Mouse (Mus musculus): ENCODE measurements around the gene Rpp25. TPM values are rescaled to one million over a fixed set of nuclear protein-coding genes. Genes with fewer than 3 reads are reported as not detected.
A peak's percentile ranks its signal among the peaks of the same experiment; 100 is the strongest.

Gene Rpp25
- total RNA-seq, 2 experiments from 2014 or later, result not detected

DNA sequence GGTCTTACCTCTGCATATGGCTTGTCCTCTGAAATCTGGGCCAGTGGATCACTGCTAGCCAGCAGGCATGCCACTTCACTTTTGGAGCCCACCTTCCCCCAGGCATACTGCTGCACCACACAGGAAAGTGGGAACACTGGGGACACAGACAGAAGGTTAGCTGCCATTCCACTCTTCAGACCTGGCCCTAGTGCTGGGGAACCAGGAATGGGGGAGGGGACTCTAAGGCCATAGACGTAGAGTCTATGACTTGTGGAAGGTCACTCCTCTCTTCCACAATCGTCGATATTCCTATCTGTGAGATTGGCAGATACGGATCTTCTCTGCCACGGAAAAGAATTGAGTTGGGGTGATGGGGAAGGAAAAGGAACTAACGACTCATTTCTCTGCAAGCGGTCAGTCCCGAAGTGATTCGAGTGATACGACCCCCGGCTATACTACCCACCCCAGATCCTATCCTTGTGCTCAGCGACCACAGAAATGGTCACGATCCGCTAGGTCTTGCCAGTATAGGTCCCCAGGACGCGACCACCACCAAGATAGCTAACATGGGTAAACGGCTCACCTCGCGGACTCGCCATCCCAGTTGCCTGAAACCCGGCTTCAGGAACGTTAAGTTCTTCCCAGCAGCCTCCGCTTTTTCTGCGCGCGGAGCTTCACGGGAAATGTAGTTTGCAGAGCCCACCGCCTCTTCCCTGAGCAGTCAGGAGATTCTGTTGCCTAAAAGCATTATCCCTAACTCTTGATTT is 48.5 kb downstream of the Rpp25 start, which contains the start of gene Mpi:
Gene Mpi (minus strand): TSS at position 625 of the 749 bp plus-strand sequence.
- intact Hi-C loops (cut with DNase I), result no loop called here
- peak in 1 of 2 experiments; percentile 49 for DNase-seq

- DNase-seq, result no peak
- intact Hi-C loops (cut with DNase I), result no loop called here
Measured at GRCm38 (mm10) chr9:57553119-57553518, 49.3 kb downstream of the Rpp25 start.

DNA sequence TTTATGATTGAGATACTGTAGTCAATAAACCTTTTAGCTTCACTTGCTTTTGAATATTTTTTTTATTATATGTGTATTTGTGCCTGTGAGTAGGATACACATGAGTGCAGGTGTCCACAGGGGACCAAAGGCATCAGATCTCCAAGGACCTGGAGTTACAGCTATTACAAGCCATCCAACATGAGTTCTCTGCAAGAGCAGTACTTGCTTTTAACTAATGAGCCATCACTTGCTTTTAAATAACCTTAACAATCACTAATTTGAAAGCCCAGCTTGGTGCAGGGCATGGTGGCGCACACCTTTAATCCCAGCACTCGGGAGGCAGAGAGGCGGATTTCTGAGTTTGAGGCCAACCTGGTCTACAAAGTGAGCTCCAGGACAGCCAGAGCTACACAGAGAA is 50.9 kb downstream of the Rpp25 start:
- intact Hi-C loops (cut with DNase I), result no loop called here

More for the DNA sequence above, 50.9 kb downstream of the Rpp25 start:
- no peak for DNase-seq

Other genes with a start within 250 kb of the Rpp25 start
- 1 to 10 TPM; 3.8 to 4.2 TPM for gene 1700017B05Rik, start 241.4 kb upstream of the Rpp25 start, total RNA-seq (2021)
- gene Ppcdc, start 63.9 kb upstream of the Rpp25 start, total RNA-seq (2021), result 1 to 10 TPM; 7.1 to 7.7 TPM
- gene Scamp5, start 36.0 kb upstream of the Rpp25 start, total RNA-seq (2021), result under 1 TPM; 0.66 to 0.74 TPM
- gene Cox5a, start 17.2 kb downstream of the Rpp25 start, total RNA-seq (2021), result 1,000 to 10,000 TPM; 1,357 to 1,404 TPM
- gene Fam219b, start 33.5 kb downstream of the Rpp25 start, total RNA-seq (2021), result 1 to 10 TPM; 4.0 to 5.5 TPM
- 10 to 100 TPM; 80.9 to 83.7 TPM for gene Mpi, start 48.7 kb downstream of the Rpp25 start, total RNA-seq (2021)
- 10 to 100 TPM; 33.8 to 37.3 TPM for gene Scamp2, start 56.9 kb downstream of the Rpp25 start, total RNA-seq (2021)
- 1 to 10 TPM; 4.3 to 6.0 TPM for gene Ulk3, start 85.4 kb downstream of the Rpp25 start, total RNA-seq (2021)
- gene Cplx3, start 102.3 kb downstream of the Rpp25 start, total RNA-seq (2021), result not detected
- not detected for gene Lman1l, start 116.7 kb downstream of the Rpp25 start, total RNA-seq (2021)
- 1 to 10 TPM; 8.5 to 9.5 TPM for gene Csk, start 149.6 kb downstream of the Rpp25 start, total RNA-seq (2021)
- gene Cyp1a2, start 179.7 kb downstream of the Rpp25 start, total RNA-seq (2021), result not detected
- gene Cyp1a1, start 183.9 kb downstream of the Rpp25 start, total RNA-seq (2021), result under 1 TPM; 0.26 to 0.57 TPM
- gene Edc3, start 204.5 kb downstream of the Rpp25 start, total RNA-seq (2021), result 1 to 10 TPM; 4.8 to 6.3 TPM